Mouse (Mus musculus) cerebellum, postnatal 25 days (tissue): ENCODE measurements at regions not wholly inside any gene's neighbourhood (a gene's known extent, or its start where the extent isn't known, plus 50 kb on each side); places are given as distances from the start of the nearest gene placed in this dataset.

Experiments
- DNase-seq, 2 experiments: peaks; one replicate each; pipeline ENCODE4 v3.0.0; 2021; ENCODE audit warnings: mixed read lengths in 2 of 2

DNA sequence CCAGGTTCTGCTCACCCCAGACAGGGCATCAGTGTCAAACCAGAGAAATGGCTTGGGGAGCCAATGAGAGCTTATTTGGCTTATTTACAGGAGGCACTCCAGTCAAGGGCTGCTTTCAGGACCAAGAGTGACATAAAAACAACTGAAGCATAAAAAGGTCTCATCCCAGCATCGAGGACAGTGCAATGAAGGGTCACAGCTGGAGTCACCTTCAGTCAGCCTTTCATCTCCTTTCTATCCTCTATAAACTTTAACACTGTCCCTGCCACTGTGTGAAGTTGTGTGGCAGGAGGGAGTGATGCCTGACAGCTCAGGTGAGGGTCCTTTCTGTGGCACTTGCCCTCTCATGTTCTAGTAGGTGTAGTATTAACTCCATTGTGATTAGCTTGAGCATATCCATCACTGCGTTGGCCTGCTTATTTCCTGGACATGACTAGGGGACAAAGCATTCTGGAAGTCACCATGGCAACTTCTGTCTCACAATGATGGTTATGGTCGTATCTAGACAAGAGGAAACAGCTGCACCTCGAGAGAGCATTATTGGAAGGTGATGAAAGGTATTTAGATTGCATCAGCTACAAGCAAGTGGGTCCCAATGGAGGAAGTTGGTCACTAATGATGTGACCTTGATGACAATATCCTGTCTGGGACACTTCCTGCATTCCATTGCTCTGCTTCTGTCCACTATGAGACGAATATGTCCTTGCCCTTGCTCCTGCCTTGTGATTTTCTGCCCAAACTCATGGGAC lies 87.8 kb upstream of the Enpp6 start:
- no peak for DNase-seq

DNA sequence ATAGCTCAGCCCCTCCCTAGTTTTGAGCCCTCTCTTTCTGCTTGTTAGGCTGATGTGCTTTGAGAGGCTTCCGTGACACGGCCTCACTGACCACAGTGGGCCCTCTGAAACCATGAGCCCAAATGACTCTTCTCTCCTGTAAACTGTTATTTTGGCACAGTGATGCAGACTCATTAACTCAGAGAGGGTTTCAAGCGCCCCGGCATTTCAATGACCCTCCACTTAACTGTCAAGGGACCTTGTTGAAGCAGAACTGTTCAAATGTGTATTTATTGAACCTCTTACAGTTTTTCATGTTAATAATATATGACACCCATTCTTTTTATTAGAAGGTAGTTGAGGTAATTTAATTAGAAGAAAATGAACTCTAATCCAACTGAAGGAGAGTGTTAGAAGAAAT lies 85.9 kb upstream of the Enpp6 start:
- DNase-seq = no peak

DNA sequence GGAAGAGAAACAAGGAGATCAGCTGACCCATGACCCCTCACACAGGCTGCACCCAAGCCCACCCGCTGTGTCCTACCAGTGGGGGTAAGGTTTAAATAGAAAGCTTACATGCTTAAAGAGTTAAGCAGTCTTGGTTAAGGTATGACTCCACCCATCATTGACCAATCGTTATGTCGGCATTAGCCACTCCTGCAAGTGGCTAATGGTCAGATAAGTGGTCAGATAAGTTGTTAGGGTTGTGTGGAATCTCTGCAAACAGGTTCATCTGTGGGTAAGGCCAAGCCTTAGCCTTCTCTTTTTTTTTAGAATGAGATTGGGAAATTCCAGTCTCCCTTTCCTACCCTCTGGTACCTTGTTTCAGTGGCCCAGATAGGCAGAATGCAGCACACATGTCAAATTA lies 82.0 kb upstream of the Enpp6 start:
- DNase-seq = no peak

DNA sequence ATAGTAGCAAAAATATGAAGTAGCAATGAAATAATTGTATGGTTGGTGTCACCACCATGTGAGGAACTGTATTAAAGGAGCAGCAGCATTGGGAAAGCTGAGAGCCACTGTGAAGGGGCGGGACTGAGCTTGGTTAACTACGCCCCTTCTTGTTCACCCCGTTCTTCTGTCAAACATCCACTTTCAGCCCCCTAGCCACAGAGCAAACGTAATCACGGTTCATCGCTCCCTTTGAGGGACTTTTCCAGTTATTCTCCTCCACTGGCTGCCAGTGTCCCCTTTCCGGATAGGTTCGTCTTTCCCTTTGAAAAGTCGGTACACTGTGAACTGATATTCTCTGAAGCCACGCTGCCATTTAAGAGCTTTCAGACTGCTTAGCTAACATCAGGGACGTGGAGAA lies 79.3 kb upstream of the Enpp6 start:
- DNase-seq = no peak

DNA sequence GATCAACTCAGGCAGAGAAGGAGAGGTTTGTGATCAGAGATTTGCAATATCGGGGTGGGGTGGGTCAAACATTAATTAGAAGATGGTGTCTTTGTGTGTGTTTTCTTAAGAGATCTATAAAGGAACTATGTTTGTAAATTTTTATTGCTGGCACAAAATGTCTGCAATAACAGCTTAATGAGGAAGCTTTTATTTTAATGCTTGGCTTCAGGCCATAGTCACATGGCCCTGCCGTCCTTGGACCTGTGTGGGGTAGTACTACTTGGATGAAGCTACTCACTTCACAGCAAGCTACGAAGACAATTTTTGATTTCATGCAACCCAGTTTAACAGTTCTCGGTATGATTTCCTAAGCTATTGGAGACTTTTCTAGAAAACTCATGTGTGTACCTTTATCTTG lies 78.5 kb upstream of the Enpp6 start:
- no peak for DNase-seq

DNA sequence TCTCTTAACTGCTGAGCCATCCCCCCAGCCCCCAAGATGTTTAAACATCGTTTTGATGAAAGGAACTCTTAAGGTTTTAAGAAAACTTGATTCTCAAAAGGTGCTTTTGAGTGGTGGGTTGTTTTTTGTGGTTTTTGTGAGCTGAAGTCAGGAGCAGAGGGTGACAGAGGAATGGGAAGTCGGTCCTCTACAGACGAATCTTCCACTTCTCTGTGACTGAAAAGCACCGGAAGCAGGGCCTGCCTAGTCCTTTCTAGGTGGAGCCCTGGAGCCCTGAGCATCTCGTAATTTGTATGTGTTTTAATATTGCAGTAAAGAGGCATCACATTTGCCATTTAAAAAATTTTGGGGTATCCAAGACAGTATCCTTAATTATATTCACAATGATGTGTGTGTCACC lies 72.7 kb upstream of the Enpp6 start:
- no peak for DNase-seq

DNA sequence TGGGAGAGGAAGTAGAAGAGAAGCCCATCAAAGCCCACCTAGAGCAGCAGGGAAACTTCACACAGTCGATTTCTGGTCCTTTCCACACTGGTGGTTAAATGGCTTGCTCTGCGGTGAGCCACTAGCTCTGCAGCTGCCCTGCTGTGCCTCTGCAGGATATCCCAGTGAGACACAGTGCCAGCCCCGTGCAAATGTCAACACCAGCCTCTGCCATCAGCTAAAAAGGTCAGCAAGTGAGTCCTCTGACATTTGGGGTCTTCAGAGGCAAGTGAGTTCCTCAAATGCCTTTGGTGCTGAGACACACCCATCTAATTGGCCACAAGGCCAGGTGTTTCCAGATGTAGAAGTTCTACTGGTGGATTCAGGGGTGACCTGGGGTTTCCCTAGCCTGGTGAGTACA lies 66.6 kb upstream of the Enpp6 start:
- DNase-seq = no peak

DNA sequence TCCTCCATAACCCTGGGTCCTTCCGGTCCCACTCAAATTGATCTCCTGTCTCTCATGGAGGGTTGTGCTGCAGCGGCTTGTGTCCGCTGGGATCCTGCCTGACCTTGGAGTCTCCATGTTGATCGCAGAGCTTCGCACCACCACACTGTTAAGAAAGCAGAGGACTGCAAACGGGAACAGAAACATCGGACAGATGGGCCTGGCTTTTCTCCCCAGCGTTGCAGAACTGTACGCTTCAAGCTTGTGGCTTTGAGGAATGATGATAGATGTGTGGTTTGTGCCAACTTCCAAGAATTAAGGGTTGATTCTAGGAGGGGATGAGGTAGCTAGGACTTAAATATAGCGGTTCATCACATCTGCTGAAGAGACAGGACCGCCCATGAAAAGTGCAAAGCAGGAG lies 65.6 kb upstream of the Enpp6 start:
- DNase-seq = no peak

DNA sequence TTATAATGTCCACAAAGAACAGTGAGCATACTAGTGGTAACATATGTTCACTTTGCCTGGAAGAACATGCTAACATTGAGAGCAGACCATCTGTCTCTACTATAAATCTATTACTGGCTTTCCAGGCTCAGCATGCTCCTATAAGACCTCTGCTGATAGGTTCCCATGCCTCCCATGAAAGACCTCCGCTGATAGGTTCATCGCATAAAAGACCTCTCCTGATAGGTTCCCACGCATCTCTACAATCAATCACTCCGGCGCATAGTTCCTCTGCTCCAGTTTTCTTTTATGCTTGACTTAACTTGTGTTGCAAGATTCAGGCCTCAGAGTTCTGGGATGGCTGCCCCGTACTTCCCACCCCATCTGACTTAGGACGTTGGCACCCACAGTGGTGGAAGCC lies 65.1 kb upstream of the Enpp6 start:
- DNase-seq = no peak

DNA sequence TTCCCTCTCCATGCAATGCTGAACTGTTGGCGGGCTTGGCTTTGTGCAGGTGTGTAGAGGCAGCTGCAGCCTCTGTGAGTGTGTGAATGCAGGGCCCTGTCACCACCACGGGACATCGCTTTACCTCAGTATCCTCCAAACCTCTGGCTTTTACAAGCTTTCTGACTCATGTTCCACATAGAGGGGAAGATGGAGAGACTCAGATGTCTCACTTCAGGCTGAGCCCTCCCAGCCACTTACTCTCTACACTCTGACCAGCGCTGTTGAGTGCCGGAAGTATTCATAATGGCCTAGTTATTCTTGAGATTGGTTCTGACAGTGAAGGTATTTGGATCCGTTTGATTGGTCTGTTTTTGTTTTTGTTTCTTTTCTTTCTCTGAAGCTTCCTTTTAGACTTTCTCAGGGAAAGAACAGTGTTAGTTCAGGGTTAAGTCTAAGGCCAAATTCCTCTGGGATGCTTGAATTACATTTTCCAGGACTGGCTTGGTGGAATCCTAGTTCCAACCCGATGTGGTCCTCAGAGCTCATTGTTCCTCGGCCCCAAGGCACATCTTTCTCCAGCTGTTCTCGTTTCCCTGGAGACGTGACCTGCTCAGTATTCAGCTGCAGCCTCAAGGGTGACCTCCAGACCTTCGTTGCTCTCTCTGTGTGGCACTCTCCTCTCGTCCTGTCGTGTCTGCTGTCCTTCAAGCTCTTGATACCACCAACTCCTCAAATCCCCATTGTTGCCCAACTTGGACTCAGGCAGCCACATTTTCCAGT lies 61.7 kb upstream of the Enpp6 start:
- no peak for DNase-seq

DNA sequence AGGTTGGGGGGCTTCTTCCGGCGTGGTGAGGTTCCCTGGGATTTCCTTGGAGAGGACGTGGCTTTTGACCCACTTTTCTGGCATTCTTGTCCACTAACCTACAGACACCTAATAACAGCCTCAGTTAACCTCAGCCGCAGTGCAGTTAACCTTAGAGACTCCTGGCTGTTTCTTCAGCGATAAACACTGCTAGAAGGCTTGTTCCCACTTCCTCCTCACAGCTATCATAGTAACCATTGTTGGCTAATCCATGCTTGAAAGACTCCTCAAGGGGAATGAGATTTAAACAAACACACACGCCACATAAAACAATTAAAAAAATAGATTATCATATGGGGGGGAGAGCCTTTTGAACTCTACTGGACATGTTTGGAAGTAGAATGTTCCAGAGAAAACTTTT lies 58.0 kb upstream of the Enpp6 start:
- no peak for DNase-seq

DNA sequence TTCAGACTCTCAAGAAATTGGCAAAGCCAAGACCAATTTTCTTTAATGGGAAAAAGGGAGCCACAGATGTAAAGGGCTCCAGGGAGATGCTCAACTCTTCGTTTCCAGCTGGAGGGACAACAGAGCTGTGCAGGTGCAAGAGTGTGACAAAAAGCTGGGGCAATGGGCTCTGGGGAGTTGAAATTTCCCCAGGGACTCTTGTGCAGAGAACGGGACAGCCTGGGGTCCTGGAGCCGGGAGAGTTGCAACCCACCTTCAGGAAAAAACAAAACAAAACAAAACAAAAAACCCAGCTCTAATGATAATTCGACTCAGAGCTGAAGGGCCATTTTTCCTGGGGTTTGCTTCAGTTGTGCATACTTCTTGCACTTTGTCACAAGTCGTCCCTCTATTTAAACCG lies 57.0 kb upstream of the Enpp6 start:
- no peak for DNase-seq

DNA sequence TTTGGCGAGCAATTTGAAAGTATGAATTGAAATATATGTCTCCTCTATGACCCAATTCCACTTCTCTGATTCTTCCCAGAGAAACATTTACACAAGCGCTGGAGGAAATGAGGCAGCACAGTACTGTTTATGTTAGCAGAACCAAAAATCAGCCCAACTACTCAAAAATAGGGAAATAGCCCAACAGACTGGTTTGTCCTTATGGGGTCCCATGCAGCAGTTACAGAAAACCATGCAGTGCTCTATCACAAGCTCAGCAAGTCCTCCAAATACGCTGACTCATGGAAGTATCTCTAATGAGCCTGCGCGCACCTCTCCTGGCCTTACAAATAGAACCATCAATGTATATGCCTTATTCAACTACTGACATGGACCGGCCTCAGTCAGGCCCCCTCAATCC lies 55.4 kb upstream of the Enpp6 start:
- DNase-seq = no peak

DNA sequence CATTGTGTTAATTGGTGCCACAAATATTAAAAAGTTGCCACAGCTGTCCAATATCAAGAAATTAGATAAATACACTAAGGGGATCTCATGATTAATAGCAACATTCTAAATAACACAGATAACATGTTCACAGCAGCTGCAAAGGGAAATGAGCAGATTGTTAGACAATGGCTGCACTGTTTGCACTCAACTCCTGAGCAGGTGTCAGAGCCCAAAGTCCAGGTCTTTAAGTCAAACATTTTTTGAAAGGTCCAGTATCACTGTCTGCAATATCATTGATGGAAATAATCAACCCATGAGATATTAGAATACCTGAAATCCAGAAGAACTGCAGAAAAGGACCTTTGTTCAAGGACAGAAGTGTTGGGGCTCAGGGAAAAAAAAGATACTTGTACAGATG lies 53.4 kb upstream of the Enpp6 start:
- no peak for DNase-seq

DNA sequence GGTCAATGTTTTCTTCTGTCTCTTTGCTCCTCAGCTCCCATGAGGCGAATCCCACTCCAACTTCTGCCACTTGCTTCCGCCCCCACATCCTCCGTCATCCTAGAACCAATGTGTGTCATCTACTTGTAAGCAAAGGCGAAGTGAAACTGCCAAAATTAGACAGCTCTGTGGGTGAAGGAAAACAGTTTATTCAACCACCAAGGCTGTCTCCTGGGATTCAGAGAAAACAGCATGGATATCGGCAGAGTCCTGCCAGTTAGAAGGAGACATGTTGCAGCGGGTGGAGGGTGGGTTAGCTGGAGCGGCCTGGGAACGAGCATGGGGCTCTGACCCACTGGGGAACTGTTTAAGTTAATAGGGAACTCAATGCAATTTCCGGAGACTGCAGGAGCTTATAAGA lies 52.4 kb upstream of the Enpp6 start:
- DNase-seq = no peak

DNA sequence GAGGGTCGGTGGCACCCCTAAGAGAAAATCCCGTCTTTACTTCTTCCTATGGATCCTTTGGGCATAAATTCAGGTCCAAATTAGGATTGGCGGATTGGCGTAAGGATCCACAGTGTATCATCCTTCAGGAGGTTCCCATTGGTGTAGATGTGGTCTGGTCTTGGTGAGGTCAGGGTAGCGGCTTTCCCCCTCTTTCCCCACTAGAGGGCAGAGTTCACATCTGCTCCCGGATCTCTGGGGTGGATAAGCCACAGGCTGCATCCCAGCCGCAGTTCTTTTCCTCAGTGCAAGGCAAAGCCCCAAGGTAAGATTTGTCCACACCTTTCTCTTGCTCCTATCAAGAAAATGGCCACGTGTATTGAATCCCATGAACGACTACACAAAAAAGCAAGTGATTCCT lies 51.8 kb upstream of the Enpp6 start:
- DNase-seq = peak; percentile 58 to 59

DNA sequence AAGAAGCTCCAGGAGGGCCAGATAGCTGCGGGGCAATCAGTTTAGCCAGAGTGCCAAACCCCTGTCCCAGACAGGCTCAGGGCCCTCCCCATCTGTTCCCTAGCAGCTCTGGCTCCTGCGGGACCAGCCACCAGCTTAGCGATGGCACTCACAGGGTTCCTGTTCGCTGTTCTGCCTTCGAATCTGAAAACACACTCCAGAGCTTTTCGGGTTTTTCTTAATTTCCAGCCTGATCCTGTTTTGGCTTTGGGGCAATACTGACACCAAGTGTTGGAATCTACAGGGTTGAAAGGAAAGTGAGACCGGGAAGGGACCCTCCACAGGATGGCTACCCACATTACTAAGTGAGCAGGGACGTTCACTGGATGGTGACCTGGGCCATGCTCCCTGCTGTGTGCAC lies 50.6 kb upstream of the Enpp6 start:
- DNase-seq = no peak
